Mouse (Mus musculus): ENCODE measurements around the gene Zfp61. TPM values are rescaled to one million over a fixed set of nuclear protein-coding genes. Genes with fewer than 3 reads are reported as not detected.

The Zfp61 gene
- 3.8 and 4.1 TPM in 2 replicates for polyA plus RNA-seq (2012; rRNA removed)

- DNase-seq (ENCODE audit: low read depth, low spot score), result peak; percentile 7
- WGBS, result 5% methylated on average over 13 of the region's 13 CpGs
Measured at GRCm38 (mm10) chr7:24300771-24301282, at the start of gene Zfp61. Gene Zfp61, minus strand, starts transcription at chr7:24301232.

- 30% methylated on average over 6 of the region's 6 CpGs for WGBS
Measured at GRCm38 (mm10) chr7:24348896-24349295, 47.9 kb upstream of the Zfp61 start, which contains the start of gene Lypd5. Gene Lypd5, plus strand, starts transcription at chr7:24349196.

GRCm38 (mm10) chr7:24346444-24346843 lies 45.4 kb upstream of the Zfp61 start:
- 72% methylated on average over 5 of the region's 5 CpGs for WGBS
- DNase-seq (ENCODE audit: low read depth, low spot score), result no peak

More at GRCm38 (mm10) chr7:24348896-24349295, 47.9 kb upstream of the Zfp61 start, which contains the start of gene Lypd5:
- no peak for DNase-seq (ENCODE audit: low read depth, low spot score)

GRCm38 (mm10) chr7:24343701-24344272 lies 42.8 kb upstream of the Zfp61 start:
- WGBS, result 76% methylated on average over 7 of the region's 7 CpGs
- DNase-seq (ENCODE audit: low read depth, low spot score), result no peak

GRCm38 (mm10) chr7:24338241-24338640 lies 37.2 kb upstream of the Zfp61 start:
- no peak for DNase-seq (ENCODE audit: low read depth, low spot score)
- WGBS, result 56% methylated on average over 2 of the region's 2 CpGs

GRCm38 (mm10) chr7:24335699-24336309 lies 34.8 kb upstream of the Zfp61 start:
- 10% methylated on average over 5 of the region's 5 CpGs for WGBS
- peak; percentile 36 for DNase-seq (ENCODE audit: low read depth, low spot score)

GRCm38 (mm10) chr7:24333304-24333986 lies 32.4 kb upstream of the Zfp61 start, which contains the start of gene Tescl:
Gene Tescl, minus strand, starts transcription at chr7:24333936.
- no peak for DNase-seq (ENCODE audit: low read depth, low spot score)
- WGBS, result 36% methylated on average over 49 of the region's 49 CpGs

- 55% methylated on average over 14 of the region's 14 CpGs for WGBS
- DNase-seq (ENCODE audit: low read depth, low spot score), result no peak
Measured at GRCm38 (mm10) chr7:24327281-24327975, 26.4 kb upstream of the Zfp61 start.

- 53% methylated on average over 20 of the region's 20 CpGs for WGBS
- DNase-seq (ENCODE audit: low read depth, low spot score), result no peak
Measured at GRCm38 (mm10) chr7:24326273-24327135, 25.5 kb upstream of the Zfp61 start.

GRCm38 (mm10) chr7:24325675-24326128 lies 24.7 kb upstream of the Zfp61 start:
- DNase-seq (ENCODE audit: low read depth, low spot score), result no peak
- 28% methylated on average over 13 of the region's 13 CpGs for WGBS

GRCm38 (mm10) chr7:24325197-24325596 lies 24.2 kb upstream of the Zfp61 start:
- peak; percentile 37 for DNase-seq (ENCODE audit: low read depth, low spot score)
- 41% methylated on average over 6 of the region's 6 CpGs for WGBS

GRCm38 (mm10) chr7:24322593-24322992 lies 21.6 kb upstream of the Zfp61 start:
- no peak for DNase-seq (ENCODE audit: low read depth, low spot score)
- 63% methylated on average over 4 of the region's 4 CpGs for WGBS

- DNase-seq (ENCODE audit: low read depth, low spot score), result no peak
- WGBS, result 36% methylated on average over 6 of the region's 6 CpGs
Measured at GRCm38 (mm10) chr7:24318942-24319341, 17.9 kb upstream of the Zfp61 start.

- WGBS, result under 1% methylated on average over 33 of the region's 33 CpGs
- DNase-seq (ENCODE audit: low read depth, low spot score), result peak; percentile 91
Measured at GRCm38 (mm10) chr7:24316567-24317092, 15.6 kb upstream of the Zfp61 start, which contains the start of gene Zfp94. Gene Zfp94, minus strand, starts transcription at chr7:24316666.

- no peak for DNase-seq (ENCODE audit: low read depth, low spot score)
- 22% methylated on average over 29 of the region's 29 CpGs for WGBS
Measured at GRCm38 (mm10) chr7:24315726-24316566, 14.9 kb upstream of the Zfp61 start.

GRCm38 (mm10) chr7:24299823-24300481 lies 1.1 kb downstream of the Zfp61 start:
- DNase-seq (ENCODE audit: low read depth, low spot score), result no peak
- 7% methylated on average over 18 of the region's 18 CpGs for WGBS
